Mouse (Mus musculus) cortical plate, adult 2 months (tissue): ENCODE measurements around the gene Rpl41.

Source experiments
- CTCF ChIP-seq: fragments of 200-500 bp; IDR thresholded peaks from 2 replicates; pipeline ENCODE4 v1.5.1; 2011; ENCODE audit warnings: mild to moderate bottlenecking, control low read depth, low read length; ENCODE audit not compliant: insufficient read depth; ENCODE audit errors: extremely low read depth
- POLR2A ChIP-seq: fragments of 200-500 bp; IDR thresholded peaks from 2 replicates; pipeline ENCODE4 v1.6.1; 2011; ENCODE audit warnings: mild to moderate bottlenecking, low read length, control low read depth; ENCODE audit not compliant: insufficient read depth; ENCODE audit errors: extremely low read depth

- TF ChIP-seq CTCF (no peak), POLR2A (no peak)
Observed at GRCm38 (mm10) chr10:128589464-128590192, 40.5 kb upstream of the Rpl41 start, which contains the start of gene Erbb3.
